Mouse (Mus musculus): Measurements from ENCODE around the gene Snx29. TPM values are rescaled to one million over a fixed set of nuclear protein-coding genes. Genes with fewer than 3 reads are reported as not detected.

Snx29 gene
- polyA plus RNA-seq, 1 experiment from 2014 or later, result 14.9 TPM

GRCm38 (mm10) chr16:11665869-11666268 lies 343.2 kb downstream of the Snx29 start:
- H3K27ac ChIP-seq, result no peak overlapping the region
- no peaks in the 10 kb centered on the region for H3K36me3 ChIP-seq
- 90% methylated on average over 6 of the region's 6 CpGs for WGBS
- no peaks in the 10 kb centered on the region for H3K27me3 ChIP-seq (ENCODE audit: insufficient read depth, poor library complexity, severe bottlenecking)
- no peak overlapping the region for H3K4me3 ChIP-seq
- no peak for DNase-seq (ENCODE audit: low spot score)
- H3K9me3 ChIP-seq, result no peaks in the 10 kb centered on the region
- peaks cover 11% of the 10 kb centered on the region for H3K4me1 ChIP-seq (replicated peaks)

- Histone ChIP-seq H3K9me3 (no peaks in the 10 kb centered on the region), H3K36me3 (no peaks in the 10 kb centered on the region), H3K27ac (peak overlapping the region; percentile 35), H3K4me3 (no peak overlapping the region), H3K4me1 (replicated peaks) (peaks cover 11% of the 10 kb centered on the region), H3K27me3 (ENCODE audit: insufficient read depth, poor library complexity, severe bottlenecking) (no peaks in the 10 kb centered on the region)
- DNase-seq (ENCODE audit: low spot score), result no peak
- 85% methylated on average over 1 of the region's 1 CpGs for WGBS
These were observed 345.7 kb downstream of the Snx29 start for GRCm38 (mm10) chr16:11668375-11668774.

- no peak for DNase-seq (ENCODE audit: low spot score)
- H3K9me3 ChIP-seq, result no peaks in the 10 kb centered on the region
- H3K27me3 ChIP-seq (ENCODE audit: insufficient read depth, poor library complexity, severe bottlenecking), result no peaks in the 10 kb centered on the region
- H3K4me3 ChIP-seq, result no peak overlapping the region
- peaks cover 11% of the 10 kb centered on the region for H3K4me1 ChIP-seq (replicated peaks)
- 48% methylated on average over 1 of the region's 1 CpGs for WGBS
- H3K27ac ChIP-seq, result peak overlapping the region; percentile 35
- H3K36me3 ChIP-seq, result no peaks in the 10 kb centered on the region
These were observed 346.2 kb downstream of the Snx29 start for GRCm38 (mm10) chr16:11668878-11669277.

GRCm38 (mm10) chr16:11670251-11670970 lies 347.7 kb downstream of the Snx29 start:
- no peaks in the 10 kb centered on the region for H3K9me3 ChIP-seq
- H3K27ac ChIP-seq, result no peak overlapping the region
- DNase-seq (ENCODE audit: low spot score), result no peak
- 88% methylated on average over 9 of the region's 9 CpGs for WGBS
- H3K36me3 ChIP-seq, result no peaks in the 10 kb centered on the region
- no peaks in the 10 kb centered on the region for H3K27me3 ChIP-seq (ENCODE audit: insufficient read depth, poor library complexity, severe bottlenecking)
- no peak overlapping the region for H3K4me3 ChIP-seq
- peaks cover 11% of the 10 kb centered on the region for H3K4me1 ChIP-seq (replicated peaks)

DNA sequence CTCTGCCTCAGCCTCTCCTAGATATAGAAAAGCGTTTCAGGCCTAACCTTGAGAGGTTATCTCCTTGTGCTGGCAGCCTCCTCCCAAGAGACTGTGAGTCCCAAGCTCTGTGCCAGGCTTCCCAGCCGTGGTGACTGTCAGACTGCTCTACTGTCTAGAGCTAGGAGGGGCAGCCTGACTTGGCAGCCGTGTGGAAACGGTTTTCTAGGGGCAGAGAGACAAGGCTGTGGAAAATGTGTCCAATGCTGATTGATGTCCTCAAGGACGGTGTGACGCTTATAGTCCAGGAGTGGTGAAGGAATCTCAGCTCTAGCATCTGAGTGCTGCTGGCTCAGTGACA lies 348.2 kb downstream of the Snx29 start:
- Histone ChIP-seq H3K27ac (0 out of 2 replicates have a peak overlapping the region, but pooled peaks have one; percentile 23), H3K4me1 (replicated peaks) (peaks cover 11% of the 10 kb centered on the region), H3K27me3 (ENCODE audit: insufficient read depth, poor library complexity, severe bottlenecking) (no peaks in the 10 kb centered on the region), H3K36me3 (no peaks in the 10 kb centered on the region), H3K9me3 (no peaks in the 10 kb centered on the region), H3K4me3 (no peak overlapping the region)
- 81% methylated on average over 6 of the region's 6 CpGs for WGBS
- no peak for DNase-seq (ENCODE audit: low spot score)

DNA sequence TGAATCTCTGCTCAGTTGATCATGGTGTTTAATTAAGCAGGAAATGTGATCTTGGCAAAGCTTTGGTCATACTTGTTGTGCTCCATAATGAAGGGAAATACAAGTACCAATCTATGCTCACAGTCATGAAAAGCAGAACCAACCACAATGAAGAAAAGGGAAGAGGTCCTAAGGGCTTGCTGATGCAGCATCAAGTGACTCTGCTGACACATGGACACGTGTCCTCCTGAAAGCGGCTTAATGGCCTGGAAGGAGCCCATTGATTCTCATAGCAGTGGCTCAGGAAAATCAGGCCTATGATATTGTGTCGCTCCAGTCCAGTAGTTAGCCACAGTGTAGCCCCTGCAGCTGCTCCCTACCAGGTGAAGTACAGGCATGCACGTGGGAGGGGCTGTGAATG lies 353.3 kb downstream of the Snx29 start:
- Histone ChIP-seq H3K27ac (no peak overlapping the region), H3K27me3 (ENCODE audit: insufficient read depth, poor library complexity, severe bottlenecking) (no peaks in the 10 kb centered on the region), H3K9me3 (peaks cover 6% of the 10 kb centered on the region; the same call in 1 of the 2 replicates), H3K4me1 (replicated peaks) (no peaks in the 10 kb centered on the region), H3K36me3 (no peaks in the 10 kb centered on the region), H3K4me3 (no peak overlapping the region)
- WGBS, result 51% methylated on average over 4 of the region's 4 CpGs
- DNase-seq (ENCODE audit: low spot score), result no peak

DNA sequence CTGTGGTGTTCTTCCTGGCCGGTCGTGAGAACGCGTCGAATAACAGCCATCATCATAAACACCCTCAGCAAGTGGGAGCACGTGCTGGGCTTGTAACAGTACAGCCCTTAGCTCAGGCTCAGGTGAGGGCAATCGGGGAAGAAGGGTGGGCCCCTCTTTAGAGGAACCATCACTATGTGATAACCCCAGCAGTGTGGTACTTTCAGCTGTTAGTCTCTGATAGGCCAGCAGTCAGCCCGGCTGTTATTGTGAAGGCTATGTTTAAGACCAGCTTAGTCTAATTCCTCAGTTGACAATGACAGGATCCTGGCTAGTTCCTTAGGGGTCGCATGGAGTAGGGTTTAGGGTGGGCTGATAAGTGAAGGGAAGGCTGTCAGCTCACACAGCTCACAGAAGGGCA lies 362.6 kb downstream of the Snx29 start:
- H3K4me1 ChIP-seq (replicated peaks), result no peaks in the 10 kb centered on the region
- H3K9me3 ChIP-seq, result no peaks in the 10 kb centered on the region
- H3K36me3 ChIP-seq, result no peaks in the 10 kb centered on the region
- 93% methylated on average over 9 of the region's 9 CpGs for WGBS
- no peak for DNase-seq (ENCODE audit: low spot score)
- H3K27me3 ChIP-seq (ENCODE audit: insufficient read depth, poor library complexity, severe bottlenecking), result no peaks in the 10 kb centered on the region
- H3K4me3 ChIP-seq, result no peak overlapping the region
- no peak overlapping the region for H3K27ac ChIP-seq

DNA sequence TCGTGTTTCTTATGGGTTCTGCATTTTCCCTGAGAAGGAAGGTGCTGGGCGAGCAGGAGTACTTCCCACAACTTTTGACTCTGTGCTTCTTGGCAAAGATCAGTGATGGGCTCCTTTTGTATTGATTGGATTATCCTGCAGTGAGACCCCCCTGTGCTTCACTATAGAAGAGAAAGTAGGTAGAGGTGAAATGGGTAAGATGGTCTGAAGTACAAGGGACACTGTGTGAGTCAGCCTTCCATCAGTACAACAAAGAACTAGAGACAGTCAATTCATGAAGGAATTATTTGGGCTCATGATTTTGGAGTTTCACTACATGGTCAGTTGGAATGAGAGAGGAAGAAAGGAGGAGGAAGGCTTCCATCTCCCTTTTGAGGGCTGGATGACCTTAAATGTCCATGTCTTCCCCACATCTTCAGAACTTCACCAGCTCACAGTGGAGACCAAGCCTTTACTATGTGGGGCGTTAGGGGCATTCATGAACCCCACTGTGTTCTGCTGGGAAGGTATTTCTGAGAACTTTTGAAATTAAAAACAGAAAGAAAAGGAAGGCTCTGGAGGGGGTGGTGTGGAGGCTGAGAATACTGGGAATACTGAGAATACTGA lies 363.1 kb downstream of the Snx29 start:
- Histone ChIP-seq H3K27ac (no peak overlapping the region), H3K4me1 (replicated peaks) (no peaks in the 10 kb centered on the region), H3K4me3 (no peak overlapping the region), H3K36me3 (no peaks in the 10 kb centered on the region), H3K27me3 (ENCODE audit: insufficient read depth, poor library complexity, severe bottlenecking) (no peaks in the 10 kb centered on the region), H3K9me3 (no peaks in the 10 kb centered on the region)
- WGBS, result 77% methylated on average over 3 of the region's 3 CpGs
- no peak for DNase-seq (ENCODE audit: low spot score)

DNA sequence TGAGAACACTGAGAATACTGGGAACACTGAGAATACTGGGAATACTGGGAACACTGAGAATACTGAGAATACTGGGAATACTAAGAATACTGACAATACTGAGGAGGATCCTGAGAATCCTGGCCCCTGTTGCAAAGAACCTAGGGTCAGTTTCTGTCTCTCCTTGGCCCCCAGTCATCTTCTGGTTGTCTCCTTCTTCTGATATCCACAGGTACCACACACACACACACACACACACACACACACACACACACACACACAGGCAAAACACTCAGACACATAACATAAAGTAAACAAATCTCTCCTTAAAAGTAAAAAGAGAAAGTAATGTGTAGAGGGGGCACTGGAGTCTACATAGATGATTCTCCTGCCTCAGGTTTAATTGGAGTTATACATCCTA lies 365.1 kb downstream of the Snx29 start:
- H3K27ac ChIP-seq, result no peak overlapping the region
- no peak overlapping the region for H3K4me3 ChIP-seq
- no peak for DNase-seq (ENCODE audit: low spot score)
- H3K9me3 ChIP-seq, result no peaks in the 10 kb centered on the region
- peaks cover 14% of the 10 kb centered on the region for H3K4me1 ChIP-seq (replicated peaks)
- H3K36me3 ChIP-seq, result no peaks in the 10 kb centered on the region
- no peaks in the 10 kb centered on the region for H3K27me3 ChIP-seq (ENCODE audit: insufficient read depth, poor library complexity, severe bottlenecking)

DNA sequence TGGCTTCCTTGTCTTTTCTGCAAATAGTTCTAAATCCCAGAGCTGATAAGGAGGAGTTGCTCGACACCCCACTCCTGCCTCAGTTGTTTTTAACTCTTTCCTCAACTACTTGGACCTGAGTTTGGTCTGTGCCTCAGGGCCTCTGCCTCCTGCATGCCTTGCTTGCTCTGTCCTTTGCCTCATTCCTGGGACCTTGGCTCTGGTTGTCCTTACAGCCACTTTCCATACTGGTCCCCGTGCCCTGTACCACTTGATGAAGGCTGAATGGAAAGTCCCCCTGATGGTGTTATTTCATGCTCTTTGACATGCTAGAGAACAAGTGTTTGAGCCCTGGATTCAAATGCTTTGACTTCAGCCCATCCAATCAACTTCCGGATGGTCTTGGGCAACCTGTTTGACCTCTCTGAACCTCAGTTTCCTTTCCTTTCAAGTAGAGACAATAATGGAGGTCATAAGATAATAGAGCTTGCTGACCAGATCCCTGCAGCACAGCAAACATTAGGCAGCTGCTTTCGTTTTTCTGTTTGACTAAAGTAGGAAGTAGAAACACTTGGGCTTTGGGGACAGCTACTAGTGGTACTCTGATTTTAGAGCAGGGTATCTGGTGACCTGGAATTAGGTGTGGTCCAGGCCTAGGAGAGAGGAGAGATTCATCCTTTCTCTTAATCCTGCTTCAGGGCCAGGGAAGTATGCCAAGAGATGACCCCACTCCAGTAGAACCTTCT lies 365.7 kb downstream of the Snx29 start:
- no peak for DNase-seq (ENCODE audit: low spot score)
- Histone ChIP-seq H3K4me3 (no peak overlapping the region), H3K4me1 (replicated peaks) (peaks cover 15% of the 10 kb centered on the region), H3K27ac (no peak overlapping the region), H3K9me3 (no peaks in the 10 kb centered on the region), H3K27me3 (ENCODE audit: insufficient read depth, poor library complexity, severe bottlenecking) (no peaks in the 10 kb centered on the region), H3K36me3 (no peaks in the 10 kb centered on the region)
- WGBS, result 58% methylated on average over 4 of the region's 4 CpGs

GRCm38 (mm10) chr16:11690097-11690496 lies 367.4 kb downstream of the Snx29 start:
- no peak for DNase-seq (ENCODE audit: low spot score)
- Histone ChIP-seq H3K4me3 (no peak overlapping the region), H3K9me3 (no peaks in the 10 kb centered on the region), H3K27me3 (ENCODE audit: insufficient read depth, poor library complexity, severe bottlenecking) (no peaks in the 10 kb centered on the region), H3K36me3 (no peaks in the 10 kb centered on the region), H3K27ac (no peak overlapping the region), H3K4me1 (replicated peaks) (peaks cover 15% of the 10 kb centered on the region)
- WGBS, result 88% methylated on average over 8 of the region's 8 CpGs

DNA sequence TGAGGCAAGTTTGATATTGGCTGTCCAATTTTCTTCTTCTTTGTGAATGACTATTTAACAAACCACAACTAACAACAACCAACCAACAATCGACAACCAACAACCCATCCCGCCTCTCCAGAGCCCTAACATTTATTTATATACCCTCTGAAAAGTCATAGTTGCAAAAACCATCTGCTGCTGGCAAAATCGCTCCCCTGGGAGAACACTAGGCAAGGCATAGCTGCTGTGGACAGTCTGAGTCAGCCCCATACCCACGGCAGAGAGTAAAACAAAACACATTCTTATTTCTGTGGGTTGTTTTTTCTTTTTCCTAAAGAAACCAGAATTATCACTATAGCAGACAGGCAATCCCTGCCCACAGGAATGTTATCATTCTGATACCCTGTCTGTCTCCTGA lies 368.0 kb downstream of the Snx29 start:
- peaks cover 15% of the 10 kb centered on the region for H3K4me1 ChIP-seq (replicated peaks)
- H3K4me3 ChIP-seq, result no peak overlapping the region
- H3K9me3 ChIP-seq, result no peaks in the 10 kb centered on the region
- H3K27me3 ChIP-seq (ENCODE audit: insufficient read depth, poor library complexity, severe bottlenecking), result no peaks in the 10 kb centered on the region
- 73% methylated on average over 4 of the region's 4 CpGs for WGBS
- DNase-seq (ENCODE audit: low spot score), result no peak
- H3K27ac ChIP-seq, result no peak overlapping the region
- no peaks in the 10 kb centered on the region for H3K36me3 ChIP-seq

- Histone ChIP-seq H3K27me3 (ENCODE audit: insufficient read depth, poor library complexity, severe bottlenecking) (no peaks in the 10 kb centered on the region), H3K27ac (peak overlapping the region; percentile 45; the same call in 1 of the 2 replicates)
These were observed 368.9 kb downstream of the Snx29 start for GRCm38 (mm10) chr16:11691487-11692200.

More at GRCm38 (mm10) chr16:11691487-11692200, 368.9 kb downstream of the Snx29 start:
- no peak overlapping the region for H3K4me3 ChIP-seq
- WGBS, result 72% methylated on average over 9 of the region's 9 CpGs
- H3K9me3 ChIP-seq, result no peaks in the 10 kb centered on the region
- H3K36me3 ChIP-seq, result no peaks in the 10 kb centered on the region
- H3K4me1 ChIP-seq (replicated peaks), result peaks cover 15% of the 10 kb centered on the region
- no peak for DNase-seq (ENCODE audit: low spot score)

All from hindbrain, embryonic 10.5 days (tissue).